Mouse (Mus musculus): ENCODE results near the gene Dusp7. TPM values are rescaled to one million over a fixed set of nuclear protein-coding genes. Genes with fewer than 3 reads are reported as not detected.
A peak's percentile ranks its signal among the peaks of the same experiment; 100 is the strongest.

Gene Dusp7
- polyA plus RNA-seq, 1 experiment = 0.19 TPM

GRCm38 (mm10) chr9:106361140-106361539 is 7.3 kb upstream of the Dusp7 start:
- Histone ChIP-seq H3K9me3 (ENCODE audit: control insufficient read depth, low read length) (no peaks in the 10 kb centered on the region), H3K4me3 (replicated peaks) (no peak overlapping the region), H3K27me3 (ENCODE audit: control insufficient read depth) (peaks cover 11% of the 10 kb centered on the region), H3K36me3 (ENCODE audit: control insufficient read depth) (no peaks in the 10 kb centered on the region), H3K4me1 (ENCODE audit: control insufficient read depth) (no peaks in the 10 kb centered on the region)
- no peak for TF ChIP-seq TAL1 (IDR thresholded peaks at IDR 0.05; ENCODE audit: low read length)
- no peak for TF ChIP-seq GATA1 (IDR thresholded peaks at IDR 0.05; ENCODE audit: low read length)

DNA sequence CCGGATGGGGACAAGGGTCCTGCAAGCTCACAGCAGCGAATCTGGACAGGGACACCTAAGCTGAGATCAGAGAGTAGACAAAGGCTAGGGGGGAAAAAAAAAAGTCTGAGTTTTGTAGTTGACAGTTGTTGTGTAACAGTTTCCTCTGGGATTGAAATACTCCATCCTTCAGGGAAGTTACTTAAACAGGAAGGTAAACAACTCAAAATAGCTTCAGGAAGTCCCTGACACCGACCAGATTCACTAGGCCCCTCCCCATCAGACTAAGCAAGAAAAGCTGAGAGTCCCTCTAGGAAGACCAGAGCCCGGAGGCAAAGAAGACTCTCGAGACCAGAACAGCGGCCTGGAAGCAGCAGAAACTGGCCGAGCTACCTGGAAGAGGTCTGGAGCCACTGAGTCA is 3.1 kb upstream of the Dusp7 start:
- no peak for TF ChIP-seq GATA1 (IDR thresholded peaks at IDR 0.05; ENCODE audit: low read length)
- TF ChIP-seq TAL1 (IDR thresholded peaks at IDR 0.05; ENCODE audit: low read length) = no peak
- H3K27me3 ChIP-seq (ENCODE audit: control insufficient read depth) = peaks cover 40% of the 10 kb centered on the region
- H3K36me3 ChIP-seq (ENCODE audit: control insufficient read depth) = no peaks in the 10 kb centered on the region
- no peaks in the 10 kb centered on the region for H3K9me3 ChIP-seq (ENCODE audit: control insufficient read depth, low read length)
- H3K4me3 ChIP-seq (replicated peaks) = no peak overlapping the region
- H3K4me1 ChIP-seq (ENCODE audit: control insufficient read depth) = peaks cover 35% of the 10 kb centered on the region

DNA sequence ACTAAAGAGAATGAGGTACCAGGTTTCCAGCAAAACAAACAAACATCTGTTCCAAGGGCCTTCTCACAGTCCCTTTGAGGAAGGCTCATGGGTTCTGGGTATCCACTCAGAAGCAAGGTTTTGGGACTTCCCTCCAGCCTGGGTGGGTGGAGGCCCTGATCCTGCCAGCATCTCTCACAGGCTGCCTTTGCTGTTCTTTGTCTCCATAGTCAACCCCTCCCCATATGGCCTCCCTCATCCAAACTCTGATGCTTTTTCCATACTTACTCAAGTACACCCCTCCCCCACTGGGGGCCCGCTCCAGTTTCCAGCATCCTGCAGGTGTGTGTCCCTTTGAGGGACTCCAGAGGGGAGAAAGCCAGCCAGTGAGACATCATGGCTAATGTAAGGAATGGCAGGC is 2.2 kb upstream of the Dusp7 start:
- H3K4me1 ChIP-seq (ENCODE audit: control insufficient read depth) = peaks cover 39% of the 10 kb centered on the region
- peaks cover 45% of the 10 kb centered on the region for H3K27me3 ChIP-seq (ENCODE audit: control insufficient read depth)
- TF ChIP-seq TAL1 (IDR thresholded peaks at IDR 0.05; ENCODE audit: low read length) = no peak
- TF ChIP-seq GATA1 (IDR thresholded peaks at IDR 0.05; ENCODE audit: low read length) = no peak
- H3K9me3 ChIP-seq (ENCODE audit: control insufficient read depth, low read length) = no peaks in the 10 kb centered on the region
- H3K4me3 ChIP-seq (replicated peaks) = no peak overlapping the region
- H3K36me3 ChIP-seq (ENCODE audit: control insufficient read depth) = peaks cover 3% of the 10 kb centered on the region; the same call in 1 of the 2 replicates

DNA sequence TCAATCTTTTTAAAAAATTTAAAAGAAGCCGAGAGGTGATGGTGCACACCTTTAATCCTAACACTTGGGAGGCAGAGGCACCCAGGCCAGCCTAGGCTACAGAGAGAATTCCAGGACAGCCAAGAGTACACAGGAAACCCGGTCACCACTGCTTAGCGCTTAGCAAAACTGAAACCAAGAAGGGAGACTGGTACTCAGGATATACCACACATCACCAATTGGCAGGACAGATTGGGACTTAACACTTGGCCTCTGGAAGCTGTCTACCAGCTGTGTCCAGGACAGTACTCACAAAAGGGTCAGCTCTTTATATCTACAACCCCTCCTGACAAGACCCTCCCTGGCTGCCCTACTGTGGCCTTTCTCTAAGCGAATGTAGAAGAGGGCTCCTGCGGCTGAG is 1.4 kb upstream of the Dusp7 start:
- peaks cover 45% of the 10 kb centered on the region for H3K4me1 ChIP-seq (ENCODE audit: control insufficient read depth)
- peaks cover 45% of the 10 kb centered on the region for H3K27me3 ChIP-seq (ENCODE audit: control insufficient read depth)
- H3K36me3 ChIP-seq (ENCODE audit: control insufficient read depth) = peaks cover 8% of the 10 kb centered on the region

GRCm38 (mm10) chr9:106367592-106368111 is 780 bp upstream of the Dusp7 start:
- H3K36me3 ChIP-seq (ENCODE audit: control insufficient read depth) = peaks cover 10% of the 10 kb centered on the region
- H3K9me3 ChIP-seq (ENCODE audit: control insufficient read depth, low read length) = no peaks in the 10 kb centered on the region
- H3K4me1 ChIP-seq (ENCODE audit: control insufficient read depth) = peaks cover 45% of the 10 kb centered on the region
- peaks cover 45% of the 10 kb centered on the region for H3K27me3 ChIP-seq (ENCODE audit: control insufficient read depth)
- peak overlapping the region; percentile 63 for H3K4me3 ChIP-seq (replicated peaks)
- peak; percentile 42; the same call in 1 of the 2 replicates for TF ChIP-seq GATA1 (IDR thresholded peaks at IDR 0.05; ENCODE audit: low read length)
- TF ChIP-seq TAL1 (IDR thresholded peaks at IDR 0.05; ENCODE audit: low read length) = no peak

More for the DNA sequence above, 1.4 kb upstream of the Dusp7 start:
- TF ChIP-seq GATA1 (IDR thresholded peaks at IDR 0.05; ENCODE audit: low read length) = no peak
- TF ChIP-seq TAL1 (IDR thresholded peaks at IDR 0.05; ENCODE audit: low read length) = no peak
- Histone ChIP-seq H3K9me3 (ENCODE audit: control insufficient read depth, low read length) (no peaks in the 10 kb centered on the region), H3K4me3 (replicated peaks) (peak overlapping the region; percentile 63)

- no peaks in the 10 kb centered on the region for H3K9me3 ChIP-seq (ENCODE audit: control insufficient read depth, low read length)
- peaks cover 23% of the 10 kb centered on the region for H3K36me3 ChIP-seq (ENCODE audit: control insufficient read depth)
- no peak for TF ChIP-seq GATA1 (IDR thresholded peaks at IDR 0.05; ENCODE audit: low read length)
- TF ChIP-seq TAL1 (IDR thresholded peaks at IDR 0.05; ENCODE audit: low read length) = no peak
- peaks cover 45% of the 10 kb centered on the region for H3K27me3 ChIP-seq (ENCODE audit: control insufficient read depth)
- peaks cover 45% of the 10 kb centered on the region for H3K4me1 ChIP-seq (ENCODE audit: control insufficient read depth)
- peak overlapping the region; percentile 63 for H3K4me3 ChIP-seq (replicated peaks)
These were observed 534 bp downstream of the Dusp7 start for GRCm38 (mm10) chr9:106368831-106369501.

GRCm38 (mm10) chr9:106369801-106370485 is 1.5 kb downstream of the Dusp7 start:
- Histone ChIP-seq H3K27me3 (ENCODE audit: control insufficient read depth) (peaks cover 43% of the 10 kb centered on the region), H3K36me3 (ENCODE audit: control insufficient read depth) (peaks cover 26% of the 10 kb centered on the region), H3K4me3 (replicated peaks) (peak overlapping the region; percentile 63), H3K9me3 (ENCODE audit: control insufficient read depth, low read length) (no peaks in the 10 kb centered on the region), H3K4me1 (ENCODE audit: control insufficient read depth) (peaks cover 45% of the 10 kb centered on the region)
- TF ChIP-seq TAL1 (IDR thresholded peaks at IDR 0.05; ENCODE audit: low read length) (no peak), GATA1 (IDR thresholded peaks at IDR 0.05; ENCODE audit: low read length) (no peak)

DNA sequence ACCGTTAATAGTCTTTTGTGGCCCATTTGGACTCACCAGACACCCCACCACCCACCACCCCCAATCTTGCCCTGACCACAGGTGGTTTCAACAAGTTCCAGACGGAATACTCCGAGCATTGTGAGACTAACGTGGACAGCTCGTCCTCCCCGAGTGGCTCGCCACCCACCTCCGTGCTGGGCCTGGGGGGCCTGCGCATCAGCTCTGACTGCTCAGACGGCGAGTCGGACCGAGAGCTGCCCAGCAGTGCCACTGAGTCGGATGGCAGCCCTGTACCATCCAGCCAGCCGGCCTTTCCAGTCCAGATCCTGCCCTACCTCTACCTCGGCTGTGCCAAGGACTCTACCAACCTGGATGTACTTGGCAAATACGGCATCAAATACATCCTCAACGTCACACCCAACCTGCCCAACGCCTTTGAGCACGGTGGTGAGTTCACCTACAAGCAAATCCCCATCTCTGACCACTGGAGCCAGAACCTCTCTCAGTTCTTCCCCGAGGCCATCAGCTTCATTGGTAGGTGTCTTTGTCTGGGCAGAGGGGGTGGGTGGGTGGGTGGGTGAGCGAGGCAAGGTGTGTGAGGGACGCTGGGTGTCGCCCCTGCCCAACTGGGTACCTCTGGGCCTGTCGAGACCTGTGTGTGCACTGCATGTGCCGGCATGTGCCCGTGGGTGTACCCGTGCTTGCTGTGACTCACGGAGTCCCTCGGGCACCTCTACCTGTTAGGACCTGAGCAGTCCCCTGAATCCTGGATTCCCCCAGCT is 2.4 kb downstream of the Dusp7 start:
- peaks cover 26% of the 10 kb centered on the region for H3K36me3 ChIP-seq (ENCODE audit: control insufficient read depth)
- no peak overlapping the region for H3K4me3 ChIP-seq (replicated peaks)
- TF ChIP-seq TAL1 (IDR thresholded peaks at IDR 0.05; ENCODE audit: low read length) (no peak), GATA1 (IDR thresholded peaks at IDR 0.05; ENCODE audit: low read length) (no peak)
- H3K4me1 ChIP-seq (ENCODE audit: control insufficient read depth) = peaks cover 45% of the 10 kb centered on the region
- peaks cover 37% of the 10 kb centered on the region for H3K27me3 ChIP-seq (ENCODE audit: control insufficient read depth)
- no peaks in the 10 kb centered on the region for H3K9me3 ChIP-seq (ENCODE audit: control insufficient read depth, low read length)

- peaks cover 45% of the 10 kb centered on the region for H3K4me1 ChIP-seq (ENCODE audit: control insufficient read depth)
- H3K27me3 ChIP-seq (ENCODE audit: control insufficient read depth) = peaks cover 32% of the 10 kb centered on the region
- no peak overlapping the region for H3K4me3 ChIP-seq (replicated peaks)
- TF ChIP-seq GATA1 (IDR thresholded peaks at IDR 0.05; ENCODE audit: low read length) = no peak
- no peak for TF ChIP-seq TAL1 (IDR thresholded peaks at IDR 0.05; ENCODE audit: low read length)
- H3K36me3 ChIP-seq (ENCODE audit: control insufficient read depth) = peaks cover 26% of the 10 kb centered on the region
- no peaks in the 10 kb centered on the region for H3K9me3 ChIP-seq (ENCODE audit: control insufficient read depth, low read length)
These were observed 2.9 kb downstream of the Dusp7 start for GRCm38 (mm10) chr9:106371384-106371671.

Data from erythroblast, embryonic 14.5 days (primary cell).